Mouse (Mus musculus) heart, adult 18-20 months (tissue): ENCODE results near the gene Trim3. TPM values are rescaled to one million over a fixed set of nuclear protein-coding genes. Genes with fewer than 3 reads are reported as not detected.

Experiments used
- DNase-seq, 2 experiments: peaks; one replicate each; pipeline ENCODE4 v3.0.0; 2021 to 2022; ENCODE audit warnings: mixed read lengths in 1 of 2
- long read RNA-seq, 2 experiments: library from polyadenylated mRNA; stranded (forward); transcript quantifications; one replicate each; pipeline ENCODE4 v2.0.0; 2021
- total RNA-seq, 2 experiments: library from RNA; stranded (reverse); gene quantifications; 2 replicates each; pipeline ENCODE4 v1.2.3; 2021

Trim3 gene
- 10 to 100 TPM; 20.7 to 21.3 TPM for total RNA-seq
- long read RNA-seq, experiment 1, transcript Trim3-202 (12 exons, 2,841 nt), result major isoform, 11 of 19 reads
- long read RNA-seq, experiment 1, partial matches to known transcripts, result 1 of 19 reads
- long read RNA-seq, experiment 1, other reads (novel, unspliced or antisense), result 5 of 19 reads
- long read RNA-seq, experiment 2, partial matches to known transcripts, result 3 of 11 reads
- long read RNA-seq, experiment 2, other reads (novel, unspliced or antisense), result 3 of 11 reads

GRCm38 (mm10) chr7:105633127-105633800 lies at the start of gene Trim3:
TSS of gene Trim3 (minus strand) at chr7:105633571.
- peak; percentile 94 for DNase-seq

- DNase-seq, result peak; percentile 85 to 87
Observed at GRCm38 (mm10) chr7:105650639-105651435, 17.5 kb upstream of the Trim3 start, which contains the start of gene Dnhd1. TSS of gene Dnhd1 (plus strand) at chr7:105650827.

GRCm38 (mm10) chr7:105641936-105642335 lies 8.6 kb upstream of the Trim3 start:
- no peak for DNase-seq

DNA sequence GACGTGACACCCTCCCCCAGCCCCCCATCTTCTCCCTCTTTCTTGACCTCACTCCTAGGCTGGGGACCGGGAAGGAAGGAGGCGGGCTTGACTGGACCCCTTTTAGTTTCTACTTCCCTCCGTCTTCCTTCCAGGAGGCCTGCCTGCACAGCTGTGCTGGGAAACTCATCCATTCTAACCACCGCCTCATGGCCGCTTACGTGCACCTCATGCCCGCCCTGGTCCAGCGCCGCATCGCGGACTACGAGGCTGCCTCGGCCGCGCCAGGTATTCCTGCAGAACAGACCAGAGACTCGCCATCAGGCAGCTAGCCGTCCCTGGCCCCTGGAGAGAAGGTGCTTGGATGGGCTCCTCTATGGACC lies 7.5 kb upstream of the Trim3 start:
- DNase-seq, result no peak

DNA sequence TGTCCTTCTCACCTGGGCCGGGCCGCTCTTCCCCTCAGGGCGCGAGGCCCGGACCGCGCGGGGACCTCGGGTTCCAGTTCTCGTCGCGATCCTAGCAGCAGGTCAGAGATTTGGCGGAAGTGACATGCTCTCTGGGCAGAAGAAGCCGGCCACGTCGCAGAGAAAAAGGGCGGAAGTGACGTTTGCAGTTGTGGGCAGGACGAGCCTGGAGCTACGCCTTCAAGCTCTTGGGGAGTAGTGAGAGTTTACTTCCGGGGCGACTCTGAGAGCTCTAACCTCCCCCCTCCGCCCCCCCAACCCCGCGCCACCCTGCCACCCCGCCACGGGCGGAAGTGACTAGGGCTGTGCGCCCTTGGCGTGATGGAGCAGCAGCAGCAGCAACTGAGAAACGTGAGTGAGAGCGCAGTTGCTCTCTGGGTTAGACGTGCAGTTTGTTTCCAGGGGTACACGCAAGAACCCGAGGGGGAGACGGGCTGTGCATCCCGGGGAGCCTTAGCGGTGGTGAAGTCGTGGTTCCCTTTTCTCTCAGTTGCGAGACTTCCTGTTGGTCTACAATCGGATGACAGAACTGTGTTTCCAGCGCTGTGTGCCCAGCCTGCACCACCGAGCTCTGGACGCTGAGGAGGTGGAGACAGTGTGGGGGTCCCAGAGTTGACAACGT lies 7.0 kb upstream of the Trim3 start, which contains the start of the genes Arfip2 and Gm45799:
Gene Arfip2 (minus strand): TSS at position 184 of the 661 bp plus-strand sequence.
Gene Gm45799 (plus strand): TSS at position 320 of the 661 bp plus-strand sequence.
- peak; percentile 98 for DNase-seq

- no peak for DNase-seq
Observed at GRCm38 (mm10) chr7:105639756-105640155, 6.4 kb upstream of the Trim3 start, which contains the start of gene Timm10b. TSS of gene Timm10b (plus strand) at chr7:105640056.

GRCm38 (mm10) chr7:105639304-105639703 lies 5.9 kb upstream of the Trim3 start:
- no peak for DNase-seq

GRCm38 (mm10) chr7:105638776-105639175 lies 5.4 kb upstream of the Trim3 start:
- DNase-seq, result no peak

GRCm38 (mm10) chr7:105635726-105636125 lies 2.4 kb upstream of the Trim3 start:
- peak in 1 of 2 experiments; percentile 39 for DNase-seq

- DNase-seq, result no peak
Observed at GRCm38 (mm10) chr7:105634272-105634920, 1.0 kb upstream of the Trim3 start.

DNA sequence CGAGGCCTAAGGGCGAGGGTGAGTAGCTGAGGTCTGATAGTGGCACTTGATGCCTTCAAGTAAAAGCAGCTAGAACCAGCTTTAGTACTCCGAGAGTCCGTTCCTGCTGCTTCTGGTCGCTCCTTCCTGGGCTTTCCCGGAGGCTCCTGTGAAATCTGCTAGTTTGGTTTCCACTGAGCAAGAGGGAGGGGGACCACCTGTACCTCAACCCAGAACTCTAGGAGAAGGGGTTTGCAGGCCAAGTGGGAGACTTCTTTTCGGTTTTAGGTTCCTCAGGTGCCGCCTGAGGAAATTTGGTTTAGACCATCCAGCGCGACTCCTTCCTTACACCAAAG lies 397 bp upstream of the Trim3 start:
- DNase-seq, result no peak

DNA sequence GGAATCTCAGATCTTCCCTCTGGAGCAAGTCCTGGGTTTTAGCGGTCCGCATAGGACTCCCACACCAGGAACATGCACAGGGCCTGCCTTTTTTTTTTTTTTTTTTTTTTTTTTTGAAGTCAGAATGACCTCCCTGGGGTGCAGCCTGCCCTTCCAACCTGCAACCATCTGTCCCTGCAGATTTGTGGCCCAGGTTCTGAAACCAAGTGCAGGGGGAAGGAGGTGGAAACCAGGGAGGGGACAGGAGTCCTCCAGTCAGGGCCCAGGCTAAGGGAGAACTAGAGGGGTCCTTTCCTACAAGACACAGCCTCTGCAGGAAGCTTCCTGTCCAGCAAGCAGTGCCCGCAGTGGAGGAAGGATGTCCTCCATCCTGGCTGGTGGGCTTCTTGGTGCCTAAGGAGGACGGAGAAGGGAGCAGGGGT lies 809 bp downstream of the Trim3 start:
- peak; percentile 21 to 46 for DNase-seq

DNA sequence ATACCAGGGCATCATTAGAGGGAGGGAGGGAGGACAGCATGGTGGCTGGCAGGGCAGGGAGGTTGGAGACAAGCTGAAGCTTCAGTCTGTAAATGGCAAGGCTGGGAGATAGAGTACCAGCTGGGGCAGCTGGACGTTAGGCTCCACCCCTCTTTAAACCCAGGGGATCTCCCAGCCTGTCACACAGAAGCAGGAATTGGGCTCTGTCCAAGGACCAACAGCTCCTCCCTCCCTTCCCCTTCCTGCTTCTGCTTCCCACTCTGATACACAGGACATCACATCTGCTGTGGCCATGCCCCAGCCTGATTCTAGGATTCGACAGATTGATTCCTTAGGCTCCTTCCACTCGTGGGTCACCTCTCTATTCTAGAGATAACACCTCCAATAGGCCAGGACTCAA lies 4.7 kb downstream of the Trim3 start:
- peak; percentile 82 to 93 for DNase-seq

- no peak for DNase-seq
Observed at GRCm38 (mm10) chr7:105625397-105625796, 8.0 kb downstream of the Trim3 start.

DNA sequence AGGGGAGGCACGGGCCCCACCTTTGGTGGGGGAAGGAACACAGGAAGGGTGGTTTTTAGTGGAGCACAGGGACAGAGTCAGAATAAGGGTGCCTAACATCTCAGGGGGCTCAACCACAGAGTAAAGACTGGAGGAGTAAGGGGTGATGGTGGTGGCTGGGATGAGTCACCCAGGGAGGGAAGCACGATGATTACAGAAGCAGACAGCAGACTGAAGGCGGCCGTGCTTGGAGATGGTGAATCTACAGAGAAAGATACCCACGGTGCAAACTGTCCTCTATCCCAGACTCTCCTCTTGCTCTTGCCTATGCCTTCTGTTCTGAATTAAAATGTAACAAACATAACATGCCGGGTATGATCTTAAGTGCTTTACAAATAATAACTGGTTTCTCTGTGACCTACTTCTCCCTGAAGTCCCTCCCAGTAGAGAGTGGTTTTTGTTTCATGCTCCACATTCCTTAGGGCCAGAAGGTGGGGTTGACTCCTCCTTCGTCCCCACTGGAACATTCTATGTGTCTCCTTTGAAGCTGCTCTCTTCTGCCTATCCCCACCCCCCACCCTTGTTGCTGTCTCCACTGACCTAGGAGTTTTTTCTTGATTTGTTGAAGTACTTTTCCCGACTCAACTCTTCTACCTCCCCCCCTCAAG lies 11.6 kb downstream of the Trim3 start:
- DNase-seq, result no peak

- no peak for DNase-seq
Observed at GRCm38 (mm10) chr7:105621053-105621452, 12.3 kb downstream of the Trim3 start.

- no peak for DNase-seq
Observed at GRCm38 (mm10) chr7:105619701-105620100, 13.7 kb downstream of the Trim3 start.

DNA sequence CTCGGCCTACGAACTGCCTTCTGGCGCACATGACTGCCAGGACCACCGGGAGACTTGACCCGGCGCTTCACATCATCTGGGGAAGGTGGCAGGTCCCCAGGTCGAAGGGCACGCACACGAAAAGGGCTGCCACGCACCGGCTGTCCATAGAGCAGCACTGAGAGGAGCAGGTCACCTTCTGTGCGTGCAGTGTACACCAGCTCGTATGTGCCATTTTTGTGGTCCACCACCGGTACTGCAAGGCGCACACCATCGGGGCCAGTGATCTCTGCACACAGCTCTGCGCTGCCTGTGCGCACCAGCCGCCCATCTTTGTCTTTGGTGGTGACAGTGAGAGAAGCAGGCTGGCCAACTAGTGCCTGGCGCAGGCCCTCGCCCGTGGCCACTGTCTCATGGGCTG lies 15.6 kb downstream of the Trim3 start:
- no peak for DNase-seq

- peak; percentile 36 to 58 for DNase-seq
Observed at GRCm38 (mm10) chr7:105616561-105616960, 16.8 kb downstream of the Trim3 start.

DNA sequence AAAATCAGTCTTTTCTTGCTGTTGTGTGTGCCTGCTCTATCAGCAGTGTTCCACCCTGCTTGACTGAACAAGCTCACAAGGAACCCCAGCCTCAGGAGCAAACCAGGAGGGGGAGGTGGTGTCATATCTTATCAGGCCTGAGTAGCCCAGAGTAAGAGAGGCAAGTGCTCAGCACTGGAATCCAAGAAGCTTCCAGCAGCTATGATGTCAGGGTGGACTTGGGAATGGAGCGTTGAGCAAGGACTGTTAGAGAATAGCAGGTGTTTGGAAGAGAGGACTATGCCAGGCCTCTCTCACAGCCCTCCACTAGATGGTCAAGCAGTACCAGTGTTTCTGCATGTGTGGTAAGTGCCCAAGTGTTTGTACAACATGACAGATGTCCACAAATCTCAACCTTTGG lies 17.7 kb downstream of the Trim3 start:
- no peak for DNase-seq

DNA sequence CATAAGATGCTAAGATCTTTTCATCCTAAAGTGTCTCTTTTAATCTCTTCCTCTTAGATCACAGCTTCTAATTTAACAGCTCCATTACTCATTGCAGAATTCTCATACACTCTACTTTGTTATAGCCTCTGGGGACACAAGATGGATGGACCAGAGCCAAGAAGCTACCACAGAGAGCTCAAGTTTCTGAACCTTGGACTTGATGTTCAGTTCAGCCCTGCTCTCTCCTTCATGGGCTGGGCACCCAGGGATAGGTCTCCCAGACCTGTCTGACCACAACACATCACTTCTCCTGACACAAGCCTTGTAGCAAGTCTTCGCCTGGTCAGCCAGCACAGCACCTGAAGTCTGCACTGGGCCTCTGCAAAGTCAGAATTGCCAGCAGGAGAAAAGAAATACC lies 19.0 kb downstream of the Trim3 start:
- no peak for DNase-seq
